Mouse (Mus musculus) heart, postnatal 0 days (tissue): ENCODE data around the gene Samt1. TPM values are rescaled to one million over a fixed set of nuclear protein-coding genes. Genes with fewer than 3 reads are reported as not detected.
A peak's percentile ranks its signal among the peaks of the same experiment; 100 is the strongest.
"Not testable (repeated sequence)": the region's sequence is repeated elsewhere in the genome, so short reads cannot be mapped to it uniquely, and the experiment has no call there.

Source experiments
- ATAC-seq: fragments of 200-750 bp; cut with Nextera tagmentation; 2 replicates; pipeline ENCODE4 v1.8.0; 2017; ENCODE audit warnings: low read depth, moderate number of reproducible peaks, moderate library complexity; ENCODE audit not compliant: insufficient read depth
- DNase-seq: peaks from one replicate; pipeline ENCODE4 v3.0.0-alpha.2; 2016; ENCODE audit warnings: low spot score
- H3K27ac ChIP-seq: fragments of 300-500 bp; sonication (generic); 2 replicates; pipeline ENCODE4 v1.5.1; 2014; ENCODE audit warnings: low read depth, mild to moderate bottlenecking
- H3K27me3 ChIP-seq: fragments of 300-500 bp; sonication (generic); 2 replicates; pipeline ENCODE4 v1.6.1; 2014; ENCODE audit warnings: low read length, mixed read lengths; ENCODE audit not compliant: control insufficient read depth, insufficient read depth
- H3K36me3 ChIP-seq: fragments of 300-500 bp; sonication (generic); replicated peaks from 2 replicates; pipeline ENCODE4 v1.6.1; 2014; ENCODE audit warnings: low read length, mixed read lengths; ENCODE audit not compliant: control insufficient read depth, insufficient read depth
- H3K4me1 ChIP-seq: fragments of 300-500 bp; sonication (generic); 2 replicates; pipeline ENCODE4 v1.6.1; 2014; ENCODE audit warnings: antibody characterized with exemption; ENCODE audit not compliant: control insufficient read depth, insufficient read depth
- H3K4me2 ChIP-seq: fragments of 300-500 bp; sonication (generic); 2 replicates; pipeline ENCODE4 v1.6.1; 2014; ENCODE audit warnings: low read depth, mild to moderate bottlenecking, low read length, moderate library complexity
- H3K4me3 ChIP-seq: fragments of 300-500 bp; sonication (generic); 2 replicates; pipeline ENCODE4 v1.5.1; 2014; ENCODE audit warnings: low read depth, low read length
- H3K9ac ChIP-seq: fragments of 300-500 bp; sonication (generic); replicated peaks from 2 replicates; pipeline ENCODE4 v1.6.1; 2014; ENCODE audit warnings: low read depth, low read length, mixed read lengths
- H3K9me3 ChIP-seq: fragments of 300-500 bp; sonication (generic); replicated peaks from 2 replicates; pipeline ENCODE4 v1.6.1; 2016; ENCODE audit warnings: low read length; ENCODE audit not compliant: control insufficient read depth
- CTCF ChIP-seq: IDR thresholded peaks from 2 replicates; pipeline ENCODE4 v1.5.1; 2016; ENCODE audit warnings: antibody characterized with exemption, control low read depth, low read depth
- EP300 ChIP-seq: IDR thresholded peaks from 2 replicates; pipeline ENCODE4 v1.6.1; 2016; ENCODE audit warnings: antibody characterized with exemption, low read depth
- WGBS: fragments of 180-500 bp; shearing (Covaris S2); extraction: QIAGEN DNeasy Blood & Tissue Kit; methylation state at CpG from one replicate; pipeline ENCODE4 v1.1.7; 2014; 5-methylcytosine and 5-hydroxymethylcytosine counted together
- polyA plus RNA-seq: library from polyadenylated mRNA; unstranded; fragments of >200 nt; fragmentation: Nextera tagmentation; extraction: Ambion mirVana; gene quantifications from 2 replicates; pipeline ENCODE4 v1.2.1, GENCODE M21; 2015
- total RNA-seq: library from RNA; depleted of rRNA; stranded (reverse); fragments of >200 nt; gene quantifications from 2 replicates; pipeline ENCODE4 v1.2.3, GENCODE M21; 2014; ENCODE audit warnings: low replicate concordance; rRNA removed

Samt1 gene
- total RNA-seq (not detected in 2 replicates), polyA plus RNA-seq (not detected in 2 replicates)

- not testable (repeated sequence) for H3K9me3 ChIP-seq, H3K9ac ChIP-seq, ATAC-seq, H3K27me3 ChIP-seq, H3K4me1 ChIP-seq, H3K4me2 ChIP-seq, H3K4me3 ChIP-seq, DNase-seq, H3K27ac ChIP-seq, H3K36me3 ChIP-seq
Measured at GRCm38 (mm10) chrX:154012540-154012939, at the start of gene Samt1. Samt1 (minus strand) TSS chrX:154012640.

- not testable (repeated sequence) for H3K9ac ChIP-seq, H3K36me3 ChIP-seq, ATAC-seq, H3K27me3 ChIP-seq, H3K4me1 ChIP-seq, H3K4me3 ChIP-seq, H3K4me2 ChIP-seq, DNase-seq, H3K27ac ChIP-seq, H3K9me3 ChIP-seq
Measured at GRCm38 (mm10) chrX:154054939-154055338, 42.5 kb upstream of the Samt1 start, which contains the start of gene Gm10057. Gm10057 (minus strand) TSS chrX:154055039.

GRCm38 (mm10) chrX:154033727-154034126, 21.3 kb upstream of the Samt1 start, which contains the start of gene 4921511M17Rik:
4921511M17Rik (minus strand) TSS chrX:154033827.
- not testable (repeated sequence) for H3K4me2 ChIP-seq, H3K27me3 ChIP-seq, DNase-seq, H3K27ac ChIP-seq, H3K4me3 ChIP-seq, ATAC-seq, H3K9ac ChIP-seq, H3K4me1 ChIP-seq, H3K36me3 ChIP-seq, H3K9me3 ChIP-seq

- H3K4me2 ChIP-seq, H3K27me3 ChIP-seq, DNase-seq, ATAC-seq, H3K4me3 ChIP-seq, H3K27ac ChIP-seq, H3K9me3 ChIP-seq, H3K9ac ChIP-seq, H3K36me3 ChIP-seq, H3K4me1 ChIP-seq: not testable (repeated sequence)
- WGBS = no CpG with 5 or more reads among the region's 2 CpGs
Measured at GRCm38 (mm10) chrX:153976914-153977313, 35.5 kb downstream of the Samt1 start.

- H3K4me3 ChIP-seq, H3K27me3 ChIP-seq, H3K27ac ChIP-seq, H3K4me1 ChIP-seq, ATAC-seq, H3K9me3 ChIP-seq, DNase-seq, H3K36me3 ChIP-seq, H3K9ac ChIP-seq, H3K4me2 ChIP-seq: not testable (repeated sequence)
- 17% methylated on average over 4 of the region's 4 CpGs for WGBS
Measured at GRCm38 (mm10) chrX:153976467-153976866, 36.0 kb downstream of the Samt1 start.

GRCm38 (mm10) chrX:153974450-153974849, 38.0 kb downstream of the Samt1 start:
- Histone ChIP-seq H3K27ac (no peak overlapping the region), H3K27me3 (no peaks in the 10 kb centered on the region), H3K4me3 (no peak overlapping the region), H3K4me1 (no peaks in the 10 kb centered on the region), H3K4me2 (no peak overlapping the region), H3K36me3 (no peaks in the 10 kb centered on the region), H3K9ac (no peak overlapping the region), H3K9me3 (no peaks in the 10 kb centered on the region)
- DNase-seq (no peak), ATAC-seq (no peak)
- WGBS = 7% methylated on average over 2 of the region's 2 CpGs
- TF ChIP-seq EP300 = no peak
- TF ChIP-seq CTCF = peak; percentile 24; the same call in 1 of the 2 replicates

GRCm38 (mm10) chrX:153952866-153953265, 59.6 kb downstream of the Samt1 start:
- ATAC-seq, H3K27ac ChIP-seq, H3K27me3 ChIP-seq, DNase-seq, H3K9ac ChIP-seq, H3K4me3 ChIP-seq, H3K4me1 ChIP-seq, H3K4me2 ChIP-seq, H3K36me3 ChIP-seq, H3K9me3 ChIP-seq: not testable (repeated sequence)
- WGBS = no CpG with 5 or more reads among the region's 2 CpGs
